Mouse (Mus musculus) right cerebral cortex, postnatal 25 days (tissue): ENCODE measurements around the gene Vps13d.
A peak's percentile ranks its signal among the peaks of the same experiment; 100 is the strongest.

Experiments
- DNase-seq: peaks from one replicate; pipeline ENCODE4 v3.0.0; 2022

The Vps13d gene

DNA sequence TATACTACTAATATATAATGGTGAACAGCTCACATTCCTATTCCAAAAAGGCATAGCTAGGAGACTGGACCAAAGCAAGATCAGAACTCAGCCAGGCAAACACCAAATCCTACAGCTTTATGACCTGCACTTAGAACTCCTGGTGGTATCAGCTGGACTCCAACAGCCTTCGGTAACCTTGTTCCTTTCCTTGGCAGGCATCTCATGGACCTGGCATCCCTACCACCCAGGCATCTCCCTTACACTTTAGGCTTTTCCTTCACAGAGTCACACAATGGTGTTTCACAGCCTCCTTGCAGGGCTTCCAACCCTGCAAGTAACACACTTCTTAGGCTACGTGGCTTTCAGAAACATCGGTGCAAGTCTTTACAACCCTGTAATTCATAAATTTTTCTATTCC, 226.4 kb downstream of the Vps13d start:
- no peak for DNase-seq

DNA sequence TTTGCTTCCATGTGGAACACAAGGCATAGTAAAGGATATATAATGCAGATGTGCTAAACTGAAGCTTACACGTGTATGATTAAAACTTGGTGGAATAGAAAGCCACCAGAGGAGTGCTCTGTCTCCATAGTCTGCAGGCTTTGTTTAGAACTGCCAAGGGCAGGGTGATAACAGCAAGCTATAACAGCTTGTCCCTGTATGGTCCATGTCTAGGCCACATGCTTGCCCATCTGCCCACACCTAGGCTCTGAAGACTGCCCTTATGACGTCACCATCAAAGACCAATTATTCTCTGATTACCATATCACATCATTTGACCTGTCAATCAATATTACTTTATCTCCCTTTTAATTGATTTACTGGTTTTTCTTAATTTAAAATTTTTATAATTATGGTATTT, 229.6 kb downstream of the Vps13d start:
- DNase-seq: no peak

DNA sequence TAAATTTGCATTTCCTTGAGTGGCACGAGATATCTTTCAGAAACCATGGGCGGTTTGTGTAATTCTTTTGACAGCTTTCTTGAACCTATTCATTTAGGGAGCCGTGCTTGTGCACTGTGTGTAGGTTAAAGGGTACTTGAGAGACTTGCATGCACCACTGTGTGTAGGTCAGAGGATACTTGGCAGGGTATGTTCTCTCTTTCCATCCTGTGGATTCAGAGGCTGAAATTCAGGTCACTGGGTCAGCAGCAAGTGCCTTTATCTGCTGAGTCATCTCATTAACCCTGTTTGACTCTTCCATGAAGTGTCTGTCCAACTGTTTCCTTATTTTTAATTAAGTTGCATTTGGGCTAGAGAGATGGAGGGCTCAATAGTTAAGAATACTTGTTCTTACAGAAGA, 233.1 kb downstream of the Vps13d start:
- no peak for DNase-seq

DNA sequence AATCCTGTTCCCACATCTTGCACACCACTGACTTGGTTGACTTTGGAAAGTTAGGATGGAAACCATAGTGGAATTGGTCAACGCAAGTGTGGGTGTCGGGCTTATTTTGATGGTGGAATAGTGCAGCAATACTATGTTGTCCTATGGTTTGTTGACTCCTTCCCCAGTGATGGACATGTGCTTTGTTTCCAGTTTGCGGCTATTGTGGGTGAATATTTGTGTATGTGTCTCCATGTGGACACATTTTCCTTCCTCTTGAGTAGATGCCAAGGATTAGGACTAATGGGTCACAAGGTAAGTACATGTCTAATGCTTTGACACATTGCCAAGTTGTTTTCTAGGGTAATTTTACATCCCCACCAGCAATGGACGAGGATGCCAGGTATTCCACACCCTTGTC, 233.6 kb downstream of the Vps13d start:
- no peak for DNase-seq

DNA sequence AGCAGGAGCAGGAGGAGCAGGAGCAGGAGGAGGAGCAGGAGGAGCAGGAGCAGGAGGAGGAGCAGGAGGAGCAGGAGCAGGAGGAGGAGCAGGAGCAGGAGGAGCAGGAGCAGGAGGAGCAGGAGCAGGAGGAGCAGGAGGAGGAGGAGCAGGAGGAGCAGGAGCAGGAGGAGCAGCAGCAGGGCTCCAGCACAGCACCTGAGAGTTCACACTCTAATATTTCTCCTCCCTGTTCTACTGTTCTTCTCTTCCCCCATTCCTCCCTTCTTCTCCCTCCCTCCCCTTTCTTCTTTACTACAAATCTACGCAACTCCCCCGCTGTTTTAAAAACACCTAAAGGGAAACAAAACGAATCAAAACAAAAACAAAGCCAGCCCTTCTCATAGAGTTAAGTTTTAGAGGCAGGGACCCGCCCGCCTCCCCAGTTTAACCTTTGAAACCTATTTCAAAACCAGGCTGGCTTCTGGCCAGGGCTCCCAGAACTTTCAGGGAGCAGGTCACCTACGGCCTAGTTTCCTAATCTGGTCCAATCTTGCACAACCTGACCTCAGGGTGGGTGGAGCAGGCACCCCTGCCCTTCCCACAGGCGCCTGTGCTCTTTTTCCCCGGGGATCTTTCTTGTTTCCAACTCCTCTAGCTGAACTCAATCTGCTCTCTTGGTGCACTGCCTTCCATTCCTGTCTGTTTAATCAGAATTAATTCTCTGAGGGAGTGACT, 234.5 kb downstream of the Vps13d start:
- no peak for DNase-seq

DNA sequence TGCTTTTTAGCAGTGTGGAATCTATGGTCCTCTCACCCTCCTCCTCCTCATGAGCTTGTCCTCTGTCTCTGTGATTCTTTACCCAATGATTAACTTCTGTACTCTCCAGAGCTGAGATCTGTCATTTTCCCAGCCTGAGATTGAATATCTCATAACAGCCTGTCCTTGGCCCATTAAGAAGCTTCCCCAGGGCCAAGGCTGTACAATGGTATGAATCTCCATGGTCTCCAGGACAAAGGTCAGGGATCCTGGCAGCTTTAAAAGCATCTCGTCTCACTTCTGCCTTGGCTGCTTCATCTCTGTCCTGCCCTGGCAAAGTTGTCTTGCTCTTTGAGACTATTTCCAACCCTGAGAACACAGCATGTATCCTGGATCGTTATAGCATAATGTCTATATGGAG, 237.1 kb downstream of the Vps13d start:
- DNase-seq: no peak

DNA sequence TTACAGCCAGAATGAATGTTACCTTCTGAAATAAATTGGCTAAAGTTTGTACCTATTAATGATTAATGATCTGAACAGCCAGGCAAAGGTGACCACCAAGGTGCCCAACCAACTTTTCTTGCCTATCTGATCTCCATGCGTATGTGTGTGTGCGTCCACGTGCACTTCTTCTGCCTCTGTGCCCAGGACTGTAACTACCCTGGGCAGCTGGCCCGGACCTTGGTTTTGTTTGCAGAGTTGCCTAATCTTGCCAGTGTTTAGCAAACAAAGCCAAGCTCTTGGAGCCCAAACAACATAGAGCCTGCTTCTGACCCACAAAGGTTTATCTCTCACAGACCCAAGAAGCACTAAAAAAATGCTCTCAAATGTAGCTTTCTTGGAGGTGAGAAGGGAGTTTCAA, 237.6 kb downstream of the Vps13d start:
- no peak for DNase-seq

DNA sequence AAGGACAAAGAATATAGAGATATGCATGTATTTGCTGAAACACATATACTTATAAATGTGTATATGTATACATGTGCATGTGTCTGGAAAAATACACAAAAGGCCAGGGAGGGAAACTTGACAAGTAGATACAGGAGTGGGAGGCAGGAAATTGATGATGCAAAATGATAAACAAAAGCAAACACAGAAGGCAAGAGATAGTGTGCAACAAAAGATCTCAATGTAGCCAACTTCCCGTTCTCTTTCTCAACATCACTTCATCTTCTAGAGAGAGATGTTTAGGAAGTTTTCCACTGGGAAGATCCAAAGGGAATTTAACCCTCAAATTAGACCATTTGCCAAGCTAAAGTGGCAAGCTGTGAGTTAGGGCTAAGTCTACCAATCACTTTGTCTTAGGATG, 238.5 kb downstream of the Vps13d start:
- no peak for DNase-seq

DNA sequence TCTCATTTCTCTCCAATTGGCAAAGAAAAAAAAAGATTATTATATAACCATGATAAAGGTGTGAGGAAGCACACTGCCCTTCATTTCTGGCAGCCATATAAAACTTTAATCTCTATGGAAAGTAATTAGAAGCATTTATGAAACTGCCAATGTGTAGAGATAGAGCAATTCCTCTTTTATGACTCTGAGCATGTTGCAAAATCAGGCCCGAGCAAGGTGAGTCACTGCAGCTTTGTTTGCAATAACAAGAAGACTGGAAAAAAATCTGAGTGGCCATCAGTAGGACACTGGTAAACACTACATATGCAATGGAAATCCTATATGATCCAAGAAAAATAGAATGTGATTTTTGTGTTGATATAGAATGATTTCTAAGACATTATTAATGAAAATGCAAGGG, 238.9 kb downstream of the Vps13d start:
- DNase-seq: no peak

DNA sequence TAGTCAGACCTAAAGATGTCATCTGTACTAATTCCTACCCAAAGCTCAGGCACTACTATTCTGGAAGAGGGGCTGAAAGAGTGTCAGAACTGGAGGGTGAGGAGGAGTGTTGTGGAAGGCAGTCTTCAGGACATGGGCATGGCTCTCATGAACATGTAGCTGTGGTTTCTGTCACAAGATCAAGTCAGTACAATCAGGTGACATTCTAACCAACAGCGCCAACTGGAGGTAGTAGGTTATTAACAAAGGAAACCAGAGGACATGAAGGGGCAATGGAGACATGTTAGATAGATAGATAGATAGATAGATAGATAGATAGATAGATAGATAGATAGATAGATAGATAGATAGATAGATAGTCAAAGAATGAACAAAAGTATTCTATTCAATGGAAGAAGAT, 241.4 kb downstream of the Vps13d start:
- no peak for DNase-seq

DNA sequence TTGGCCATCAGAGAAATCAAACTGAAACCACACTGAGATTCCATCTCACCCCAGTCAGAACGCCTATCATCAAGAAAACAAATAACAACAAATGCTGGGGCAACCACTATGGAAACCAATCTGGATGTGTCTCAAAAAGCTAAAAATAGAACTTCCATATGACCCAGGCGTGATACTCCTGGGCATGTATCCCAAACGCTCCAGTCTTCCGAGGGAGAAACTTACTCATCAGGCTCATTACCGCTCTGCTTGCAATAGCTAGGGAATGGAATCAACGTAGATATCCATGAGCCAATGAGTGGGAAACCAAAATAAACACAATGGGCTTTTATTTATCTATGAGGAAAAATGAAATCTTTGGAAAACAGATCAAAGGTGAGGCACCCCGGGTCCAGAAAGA, 242.9 kb downstream of the Vps13d start:
- no peak for DNase-seq

DNA sequence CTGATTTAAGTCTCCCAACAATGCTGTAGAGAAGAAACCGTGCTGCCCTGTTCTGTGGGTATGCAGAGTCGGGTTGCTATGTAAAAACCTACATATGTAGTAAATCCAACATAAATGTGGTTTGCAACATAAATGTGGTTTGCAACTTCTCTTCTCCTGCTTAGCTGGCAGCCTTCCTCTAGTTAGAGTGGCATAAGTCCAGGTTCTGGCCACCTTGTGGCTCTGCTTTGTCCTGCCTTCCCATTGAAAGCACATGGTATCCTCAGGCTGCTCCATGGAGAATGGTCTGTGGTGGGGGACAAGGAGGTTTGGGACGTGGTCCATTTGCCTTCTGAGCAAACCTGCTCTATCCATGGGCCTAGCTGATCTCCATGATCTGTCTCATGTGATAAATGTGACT, 243.9 kb downstream of the Vps13d start:
- DNase-seq: no peak

DNA sequence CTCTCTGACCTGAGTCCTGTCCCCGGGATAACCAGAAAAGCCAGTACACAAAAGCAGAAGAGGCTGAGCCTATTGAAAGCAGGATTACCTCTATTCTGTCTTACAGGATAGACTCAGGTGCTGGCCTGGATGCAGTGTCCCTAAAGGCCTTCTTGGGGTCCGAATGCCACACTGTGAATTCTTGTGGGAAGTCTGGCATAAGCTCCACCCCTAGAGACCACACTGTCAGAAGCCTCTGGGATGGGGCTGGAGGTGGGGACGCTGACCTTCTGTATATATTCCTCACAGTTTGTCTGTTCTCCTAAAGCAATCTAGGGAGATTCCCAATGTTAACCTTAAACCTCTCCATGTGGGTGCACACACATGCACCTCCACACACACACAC, 244.5 kb downstream of the Vps13d start:
- no peak for DNase-seq

DNA sequence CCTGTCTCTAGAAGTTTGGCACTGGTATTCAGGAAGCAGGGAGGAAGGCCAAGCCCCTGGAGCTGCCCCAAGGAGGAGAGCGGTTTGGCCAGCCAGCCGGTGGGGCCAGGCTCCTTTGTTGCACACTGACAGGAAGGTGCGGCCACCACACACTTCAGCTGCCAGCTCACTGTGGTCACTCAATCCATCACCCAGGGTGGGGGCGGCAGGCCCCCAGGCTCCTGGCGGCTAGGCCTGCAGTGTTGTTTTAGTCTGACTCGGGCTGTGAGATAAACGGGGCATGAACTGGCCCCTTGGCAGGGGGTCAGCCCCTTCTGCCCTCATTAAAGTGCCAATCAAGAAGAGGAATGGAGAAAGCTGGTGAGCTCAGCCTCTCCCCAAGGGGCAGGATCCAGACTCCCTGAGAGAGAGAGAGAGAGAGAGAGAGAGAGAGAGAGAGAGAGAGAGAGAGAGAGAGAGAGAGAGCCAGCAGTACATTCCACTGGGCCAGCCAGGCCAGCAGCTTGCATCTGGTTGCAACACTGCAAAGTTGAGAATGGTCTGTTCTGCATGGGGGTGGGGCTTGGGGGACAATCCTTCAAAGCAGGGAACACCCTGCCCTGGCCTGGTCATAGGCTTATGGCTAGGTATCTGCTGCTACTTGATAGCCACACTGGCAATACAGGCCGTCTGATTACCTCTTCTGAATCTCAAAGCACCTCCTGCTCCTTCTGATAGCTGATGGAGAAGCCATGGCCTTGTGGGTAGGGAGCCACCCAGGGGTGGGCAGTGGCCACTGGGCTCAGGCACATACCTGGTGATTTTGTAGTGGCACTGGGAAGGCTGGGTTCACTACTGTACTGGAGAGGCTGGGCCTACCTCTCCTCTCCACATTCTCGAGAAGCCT, 245.1 kb downstream of the Vps13d start:
- DNase-seq: no peak

DNA sequence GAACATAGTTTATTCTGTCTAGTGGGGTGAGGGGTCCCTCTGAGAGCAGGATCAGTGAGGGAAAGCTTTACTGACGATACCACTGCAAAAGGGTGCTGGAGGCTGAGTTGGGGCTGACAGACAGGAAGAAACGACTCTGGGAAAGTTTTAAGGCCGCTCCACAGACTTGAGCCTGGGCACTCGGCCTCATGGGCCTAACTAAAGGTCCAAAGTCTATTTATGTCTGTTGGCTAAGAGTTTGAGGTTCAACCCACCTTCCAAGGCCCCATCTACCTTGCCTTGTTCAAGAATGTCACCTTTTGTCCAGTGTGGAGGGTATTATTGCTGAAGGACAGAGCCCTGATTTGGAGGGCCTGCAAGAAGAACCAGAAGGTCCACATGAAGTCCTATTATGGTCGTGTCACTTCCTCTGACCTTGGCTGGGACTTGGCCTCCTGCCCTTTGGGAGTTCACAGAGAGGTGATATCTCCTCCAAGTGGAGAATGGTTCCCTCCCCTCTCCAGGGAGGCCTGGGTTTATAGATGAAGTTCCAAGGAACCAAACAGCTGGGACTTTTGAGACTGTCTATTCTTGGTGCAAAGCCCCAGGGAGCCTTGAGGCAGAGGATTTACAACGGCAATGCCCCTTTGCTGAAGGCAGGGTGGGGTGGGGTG, 246.9 kb downstream of the Vps13d start:
- DNase-seq: no peak

DNA sequence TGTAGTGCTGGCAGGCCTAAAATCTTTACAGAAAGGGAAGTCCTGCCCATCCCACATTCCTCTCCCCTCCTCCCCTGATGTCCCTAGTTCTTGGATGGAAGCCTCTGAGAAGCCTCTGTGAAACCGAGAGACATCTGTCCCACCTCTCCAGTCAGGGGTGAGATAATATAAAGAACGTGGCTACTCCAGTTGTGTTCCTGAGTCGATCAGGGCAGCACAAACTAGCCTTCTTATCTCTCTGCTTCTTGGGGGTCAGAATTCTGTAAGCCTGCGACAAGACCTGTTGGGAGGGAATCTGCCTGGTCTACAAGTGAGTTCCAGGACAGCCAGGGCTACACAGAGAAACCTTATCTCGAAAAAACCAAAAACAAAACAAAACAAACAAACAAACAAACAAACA, 251.5 kb downstream of the Vps13d start:
- no peak for DNase-seq

DNA sequence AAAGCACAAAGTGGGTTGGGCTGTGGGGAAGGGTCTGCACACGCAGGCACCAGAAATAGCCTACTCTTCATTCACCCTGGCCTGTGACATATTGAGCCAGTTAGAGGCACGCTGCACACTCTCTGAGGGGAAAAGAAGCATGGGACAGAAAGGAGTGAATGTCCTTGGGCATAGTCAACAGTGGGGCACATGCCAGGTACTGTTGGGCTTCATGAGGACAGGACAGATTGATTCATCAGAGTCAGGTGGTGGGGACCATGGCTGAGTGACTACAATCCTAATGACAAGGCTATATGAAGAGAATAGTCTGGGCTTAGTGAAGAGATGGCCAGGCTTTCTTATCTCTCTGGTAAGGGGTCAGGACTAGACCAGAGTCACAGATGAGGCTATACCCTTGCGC, 252.4 kb downstream of the Vps13d start:
- no peak for DNase-seq

DNA sequence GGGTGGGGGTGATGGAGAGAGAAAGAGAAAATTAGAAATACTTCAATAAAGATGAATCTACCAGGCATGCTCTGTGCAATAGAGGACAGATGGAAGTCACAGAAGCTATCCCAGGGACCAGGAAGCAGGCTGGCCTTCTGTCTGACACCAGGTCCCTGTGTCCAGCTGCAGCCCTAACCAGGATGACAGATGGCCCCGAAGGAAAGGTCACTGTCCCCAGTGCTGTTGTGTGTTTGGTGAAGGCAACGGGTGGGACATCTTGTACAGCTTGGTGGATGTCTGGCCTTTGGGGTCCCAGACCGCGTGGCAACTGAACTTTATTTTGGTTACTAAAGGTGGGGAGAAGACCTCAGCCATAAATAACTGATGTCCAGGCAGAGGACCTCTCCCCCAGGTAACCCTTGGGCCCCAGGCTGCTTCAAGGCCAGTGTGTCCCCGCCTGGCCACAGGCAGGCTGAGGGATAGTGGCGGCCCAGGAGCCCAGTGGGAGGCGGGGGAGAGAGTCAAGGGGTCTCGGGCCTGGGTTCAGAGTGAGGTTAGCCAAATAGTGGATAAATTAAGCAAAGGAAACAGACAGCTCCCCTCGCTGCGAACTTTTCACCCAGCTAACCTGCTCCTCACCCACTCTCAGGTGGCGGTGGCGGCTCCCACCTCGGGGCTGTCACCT, 253.9 kb downstream of the Vps13d start:
- DNase-seq: no peak

DNA sequence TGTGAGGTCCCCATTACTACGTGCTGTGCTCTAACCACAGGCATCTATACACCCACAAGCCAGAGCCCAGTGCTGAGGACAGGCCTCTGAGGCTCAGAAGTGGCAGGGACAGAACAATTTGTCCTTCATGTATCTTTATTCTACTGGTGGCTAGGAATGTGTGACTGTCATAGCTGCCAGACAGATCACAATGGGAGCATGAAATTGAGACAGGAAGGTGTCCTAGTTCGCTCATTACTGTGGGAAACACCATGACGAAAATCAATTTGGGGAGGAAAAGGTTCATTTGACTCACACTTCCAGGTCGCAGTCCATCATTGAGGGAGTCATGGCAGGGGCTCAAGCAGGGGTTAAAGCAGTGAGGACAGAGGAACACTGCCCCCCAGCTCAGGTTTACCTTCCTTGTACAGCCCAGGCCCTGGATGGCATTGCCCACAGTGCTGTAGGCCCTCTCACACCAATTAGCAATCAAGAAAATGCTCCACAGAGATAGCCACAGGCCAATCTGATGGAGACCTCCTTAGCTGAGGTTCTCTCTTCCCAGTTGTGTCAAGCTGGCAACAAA, 254.9 kb downstream of the Vps13d start:
- DNase-seq: no peak

DNA sequence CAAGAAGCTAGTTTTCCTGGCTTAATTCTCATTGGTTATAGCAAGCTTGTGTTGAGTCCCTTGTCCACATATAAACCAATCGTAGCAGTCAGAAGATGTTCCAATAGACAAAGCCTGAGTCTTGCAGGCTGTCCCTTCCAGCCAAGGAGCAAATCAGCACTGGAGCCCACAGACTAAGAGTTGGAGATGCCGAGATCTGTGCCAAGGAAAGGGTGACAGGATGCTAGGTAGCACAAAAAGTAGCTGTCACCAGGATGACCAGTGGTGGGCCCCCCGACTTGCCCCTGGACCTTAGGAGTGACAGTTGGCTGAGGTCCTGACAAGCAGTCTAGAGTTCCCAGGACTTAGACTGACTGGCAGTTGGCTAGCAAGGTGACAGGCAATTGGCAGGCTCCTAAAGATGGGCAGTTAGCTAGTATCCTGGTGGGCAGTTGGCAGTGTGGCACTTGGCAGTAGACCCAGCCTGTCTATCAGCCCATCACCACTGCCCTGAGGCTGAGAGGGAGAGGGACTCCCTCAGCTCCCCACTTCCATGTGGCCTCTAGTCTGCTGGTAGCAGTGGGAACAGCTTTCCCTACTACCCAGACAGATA, 258.1 kb downstream of the Vps13d start:
- DNase-seq: no peak

DNA sequence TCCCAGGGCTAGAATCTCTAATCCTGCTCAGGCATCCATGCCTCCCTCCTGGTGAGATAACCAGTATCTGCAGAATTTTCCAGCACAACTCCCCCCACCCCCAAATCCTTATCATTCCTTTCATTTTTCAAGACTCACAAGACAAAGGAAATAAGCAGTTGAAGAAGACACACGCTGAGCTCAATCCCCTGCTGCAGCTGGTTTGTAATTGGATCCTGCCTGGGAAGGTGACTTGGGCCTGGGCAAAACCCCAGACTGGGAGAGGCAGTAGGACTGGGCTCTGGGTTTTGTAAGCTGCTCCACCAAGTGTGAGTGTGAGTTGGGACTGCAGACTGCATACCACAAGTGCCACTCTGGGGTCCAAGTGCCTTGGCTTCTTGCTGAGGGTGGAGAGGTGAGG, 260.3 kb downstream of the Vps13d start:
- DNase-seq: no peak

DNA sequence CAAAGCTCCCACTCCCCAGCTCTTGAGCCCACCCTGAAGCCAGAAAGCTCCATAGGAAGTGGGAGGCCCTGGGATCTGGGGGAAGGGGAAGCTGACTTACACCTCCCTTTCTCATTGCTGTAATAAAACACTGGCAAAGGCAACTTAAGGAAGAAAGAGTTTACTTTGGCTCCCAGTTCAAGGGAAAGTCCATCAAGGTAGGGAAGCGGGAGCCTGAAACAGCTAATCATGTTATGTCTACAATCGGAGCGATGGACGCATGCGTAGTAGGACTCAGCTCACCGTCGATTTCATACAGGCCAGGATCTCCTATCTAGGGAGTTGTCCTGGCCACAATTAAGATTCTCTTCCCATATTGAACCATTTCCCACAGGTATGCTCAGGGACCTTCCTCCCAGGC, 263.6 kb downstream of the Vps13d start:
- no peak for DNase-seq

DNA sequence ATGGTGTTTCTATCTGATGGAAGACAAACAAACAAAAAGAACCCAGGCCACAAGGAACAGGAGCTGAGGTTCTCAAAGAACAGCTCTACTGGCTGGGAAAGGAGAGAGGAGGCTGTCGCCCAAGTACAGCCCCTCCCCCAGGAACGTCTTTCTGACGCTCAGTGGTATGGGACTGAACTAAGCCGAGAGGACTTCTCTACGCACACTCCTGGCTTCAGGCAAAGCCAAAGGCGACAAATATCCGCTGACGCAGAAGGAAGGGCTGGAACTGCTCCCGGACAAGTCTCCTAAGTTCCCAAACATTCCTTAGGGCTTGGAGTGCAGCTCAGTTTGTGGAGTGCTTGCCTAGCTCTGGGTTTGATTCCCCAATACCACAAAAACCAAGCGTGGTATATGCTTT, 264.4 kb downstream of the Vps13d start:
- peak; percentile 12 for DNase-seq
